Mouse (Mus musculus) MEL (cell line): ENCODE results near the gene BC005561.

Experiments
- CHD2 ChIP-seq: IDR thresholded peaks from 2 replicates; pipeline ENCODE4 v1.6.1; 2011; ENCODE audit warnings: low read length, improper control_type of control experiment
- CTCF ChIP-seq, 3 experiments: IDR thresholded peaks in 2 of 3; conservative IDR thresholded peaks in 1 of 3; 2 replicates each; pipeline ENCODE4 v1.5.1; 2011 to 2012; ENCODE audit warnings: low read length in 3 of 3, low read depth in 2 of 3, mild to moderate bottlenecking in 2 of 3, improper control_type of control experiment in 1 of 3, inconsistent platforms in 1 of 3, mixed read lengths in 1 of 3, moderate library complexity in 1 of 3; ENCODE audit not compliant: control insufficient read depth in 1 of 3, insufficient read depth in 1 of 3, poor library complexity in 1 of 3, severe bottlenecking in 1 of 3
- E2F4 ChIP-seq: IDR thresholded peaks from 2 replicates; pipeline ENCODE4 v1.6.1; 2011; ENCODE audit warnings: low read depth, low read length, improper control_type of control experiment, borderline replicate concordance
- ETS1 ChIP-seq: IDR thresholded peaks from 2 replicates; pipeline ENCODE4 v1.6.1; 2012; ENCODE audit warnings: low read depth, mild to moderate bottlenecking, inconsistent platforms, low read length, improper control_type of control experiment, moderate library complexity
- GABPA ChIP-seq: IDR thresholded peaks from 2 replicates; pipeline ENCODE4 v1.6.1; 2012; ENCODE audit warnings: low read depth, mild to moderate bottlenecking, inconsistent platforms, low read length, improper control_type of control experiment, moderate library complexity
- MAX ChIP-seq: IDR thresholded peaks from 2 replicates; pipeline ENCODE4 v1.6.1; 2011; ENCODE audit warnings: low read length, improper control_type of control experiment
- POLR2A ChIP-seq, 2 experiments: IDR thresholded peaks; 2 replicates each; pipeline ENCODE4 v1.6.1; 2011 to 2012; ENCODE audit warnings: low read length in 2 of 2, mild to moderate bottlenecking in 2 of 2, control low read depth in 1 of 2, improper control_type of control experiment in 1 of 2, low read depth in 1 of 2, moderate library complexity in 1 of 2; ENCODE audit not compliant: control insufficient read depth in 1 of 2, insufficient read depth in 1 of 2, poor library complexity in 1 of 2
- ZKSCAN1 ChIP-seq: IDR thresholded peaks from 2 replicates; pipeline ENCODE4 v1.6.1; 2012; ENCODE audit warnings: low read depth, mild to moderate bottlenecking, inconsistent platforms, low read length, improper control_type of control experiment, moderate library complexity
- ZNF384 ChIP-seq: IDR thresholded peaks from 2 replicates; pipeline ENCODE4 v1.6.1; 2012; ENCODE audit warnings: low read depth, mild to moderate bottlenecking, inconsistent platforms, low read length, improper control_type of control experiment

DNA sequence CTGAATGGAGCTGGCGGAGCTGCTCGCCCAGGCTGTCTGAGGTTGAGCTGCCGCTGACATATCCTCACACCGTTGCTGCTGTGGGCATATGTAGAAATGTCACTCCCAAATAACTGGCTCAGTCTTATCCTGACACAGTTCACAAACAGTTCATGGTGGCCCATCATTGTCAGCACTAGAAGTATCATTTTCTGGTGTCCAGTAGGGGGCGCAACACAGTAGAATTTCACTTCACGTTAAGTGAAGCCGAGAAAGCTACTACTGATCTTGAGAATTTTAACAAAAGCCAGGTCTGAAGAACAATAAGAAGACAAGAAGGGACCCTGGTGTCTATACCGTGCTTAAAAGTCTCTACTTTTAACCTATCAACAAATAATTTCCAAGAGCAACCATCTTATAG lies 35.8 kb upstream of the BC005561 start:
- TF ChIP-seq CTCF (IDR thresholded peaks at IDR 0.05 in 2 of 3, conservative IDR thresholded peaks at IDR 0.05 in 1 of 3; ENCODE audit: control insufficient read depth in 1 of 3, insufficient read depth in 1 of 3, low read depth in 2 of 3, low read length in 3 of 3, poor library complexity in 1 of 3, severe bottlenecking in 1 of 3) (no peak), ZNF384 (no peak), MAX (no peak), CHD2 (no peak), ETS1 (no peak), ZKSCAN1 (no peak), POLR2A (IDR thresholded peaks at IDR 0.05; ENCODE audit: control insufficient read depth in 1 of 2, insufficient read depth in 1 of 2, low read depth in 1 of 2, low read length in 2 of 2, poor library complexity in 1 of 2) (no peak), E2F4 (no peak), GABPA (no peak)
